Mouse (Mus musculus): ENCODE data around the gene Jmjd1c. TPM values are rescaled to one million over a fixed set of nuclear protein-coding genes. Genes with fewer than 3 reads are reported as not detected.

Gene Jmjd1c
- polyA plus RNA-seq, 1 experiment from 2014 or later, result 46.9 TPM

GRCm38 (mm10) chr10:67131709-67132108 is 35.8 kb downstream of the Jmjd1c start:
- no peaks in the 10 kb centered on the region for H3K36me3 ChIP-seq (replicated peaks; ENCODE audit: control insufficient read depth, insufficient read depth, low read depth, low read length)
- H3K4me1 ChIP-seq (ENCODE audit: control insufficient read depth, insufficient read depth, low read length), result no peaks in the 10 kb centered on the region
- WGBS, result 63% methylated on average over 1 of the region's 1 CpGs
- no peak overlapping the region for H3K4me2 ChIP-seq (ENCODE audit: low read depth, low read length)
- H3K9ac ChIP-seq (replicated peaks; ENCODE audit: low read length), result no peak overlapping the region
- ATAC-seq (replicated peaks; ENCODE audit: insufficient number of reproducible peaks, low FRiP score, low TSS enrichment, low read depth) (no peak), DNase-seq (ENCODE audit: low spot score) (no peak)
- no peak overlapping the region for H3K27ac ChIP-seq (replicated peaks; ENCODE audit: low read depth, low read length)
- no peaks in the 10 kb centered on the region for H3K27me3 ChIP-seq (ENCODE audit: control insufficient read depth, insufficient read depth, low read length)
- H3K9me3 ChIP-seq (replicated peaks; ENCODE audit: control insufficient read depth, low read length), result no peaks in the 10 kb centered on the region
- no peak overlapping the region for H3K4me3 ChIP-seq (ENCODE audit: low read depth, low read length)

DNA sequence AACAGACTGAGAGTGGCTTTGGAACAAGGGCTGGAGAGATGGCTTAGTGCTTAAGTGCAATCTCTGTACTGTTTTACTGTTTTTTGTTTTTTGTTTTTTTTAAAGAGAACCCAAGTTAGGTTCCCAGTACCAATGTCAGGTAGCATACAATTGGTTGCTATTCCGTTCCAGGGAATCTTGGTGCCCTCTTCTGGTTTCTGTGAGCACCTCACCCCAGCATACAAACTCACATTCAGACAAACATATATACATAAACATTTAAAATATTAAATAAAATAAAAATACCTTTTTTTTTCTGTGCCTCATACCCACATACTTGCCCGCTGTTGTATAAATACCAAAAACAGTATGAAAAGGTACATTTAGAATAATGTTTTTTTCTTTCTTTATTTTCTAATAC is 38.4 kb downstream of the Jmjd1c start:
- DNase-seq (ENCODE audit: low spot score) (no peak), ATAC-seq (replicated peaks; ENCODE audit: insufficient number of reproducible peaks, low FRiP score, low TSS enrichment, low read depth) (no peak)
- Histone ChIP-seq H3K27ac (replicated peaks; ENCODE audit: low read depth, low read length) (no peak overlapping the region), H3K9ac (replicated peaks; ENCODE audit: low read length) (no peak overlapping the region), H3K4me2 (ENCODE audit: low read depth, low read length) (no peak overlapping the region), H3K4me1 (ENCODE audit: control insufficient read depth, insufficient read depth, low read length) (no peaks in the 10 kb centered on the region), H3K27me3 (ENCODE audit: control insufficient read depth, insufficient read depth, low read length) (no peaks in the 10 kb centered on the region), H3K4me3 (ENCODE audit: low read depth, low read length) (no peak overlapping the region), H3K9me3 (replicated peaks; ENCODE audit: control insufficient read depth, low read length) (no peaks in the 10 kb centered on the region), H3K36me3 (replicated peaks; ENCODE audit: control insufficient read depth, insufficient read depth, low read depth, low read length) (no peaks in the 10 kb centered on the region)
- WGBS, result 89% methylated on average over 2 of the region's 2 CpGs

GRCm38 (mm10) chr10:67137437-67137836 is 41.5 kb downstream of the Jmjd1c start:
- Histone ChIP-seq H3K4me2 (ENCODE audit: low read depth, low read length) (no peak overlapping the region), H3K9me3 (replicated peaks; ENCODE audit: control insufficient read depth, low read length) (no peaks in the 10 kb centered on the region), H3K4me3 (ENCODE audit: low read depth, low read length) (no peak overlapping the region), H3K4me1 (ENCODE audit: control insufficient read depth, insufficient read depth, low read length) (no peaks in the 10 kb centered on the region), H3K27ac (replicated peaks; ENCODE audit: low read depth, low read length) (no peak overlapping the region), H3K27me3 (ENCODE audit: control insufficient read depth, insufficient read depth, low read length) (no peaks in the 10 kb centered on the region), H3K9ac (replicated peaks; ENCODE audit: low read length) (no peak overlapping the region), H3K36me3 (replicated peaks; ENCODE audit: control insufficient read depth, insufficient read depth, low read depth, low read length) (no peaks in the 10 kb centered on the region)
- WGBS, result 90% methylated on average over 2 of the region's 2 CpGs
- ATAC-seq (replicated peaks; ENCODE audit: insufficient number of reproducible peaks, low FRiP score, low TSS enrichment, low read depth) (no peak), DNase-seq (ENCODE audit: low spot score) (no peak)

DNA sequence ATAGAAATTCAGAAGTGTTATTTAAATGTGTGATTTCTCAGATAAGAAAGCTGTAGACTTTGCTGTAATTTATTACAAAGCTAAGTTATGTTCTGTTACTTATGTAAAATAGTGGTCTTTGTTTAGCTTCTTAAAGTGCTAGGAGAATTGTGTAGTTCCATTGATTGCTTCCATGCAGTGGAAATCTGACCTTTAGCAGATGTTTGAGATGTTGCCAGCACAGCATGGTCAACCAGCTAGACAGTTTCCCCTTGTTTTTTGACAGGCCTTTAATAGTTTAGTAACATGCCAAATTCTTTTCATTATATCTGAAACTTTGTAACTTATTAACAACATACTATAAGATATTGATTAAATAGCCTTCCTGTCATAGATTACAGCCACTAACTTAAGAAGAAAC is 47.7 kb downstream of the Jmjd1c start:
- Histone ChIP-seq H3K9ac (replicated peaks; ENCODE audit: low read length) (no peak overlapping the region), H3K27me3 (ENCODE audit: control insufficient read depth, insufficient read depth, low read length) (no peaks in the 10 kb centered on the region), H3K4me2 (ENCODE audit: low read depth, low read length) (no peak overlapping the region), H3K4me3 (ENCODE audit: low read depth, low read length) (no peak overlapping the region), H3K36me3 (replicated peaks; ENCODE audit: control insufficient read depth, insufficient read depth, low read depth, low read length) (no peaks in the 10 kb centered on the region), H3K9me3 (replicated peaks; ENCODE audit: control insufficient read depth, low read length) (no peaks in the 10 kb centered on the region), H3K27ac (replicated peaks; ENCODE audit: low read depth, low read length) (no peak overlapping the region), H3K4me1 (ENCODE audit: control insufficient read depth, insufficient read depth, low read length) (no peaks in the 10 kb centered on the region)
- DNase-seq (ENCODE audit: low spot score) (peak; percentile 69), ATAC-seq (replicated peaks; ENCODE audit: insufficient number of reproducible peaks, low FRiP score, low TSS enrichment, low read depth) (no peak)

- H3K27me3 ChIP-seq (ENCODE audit: control insufficient read depth, insufficient read depth, low read length), result no peaks in the 10 kb centered on the region
- no peaks in the 10 kb centered on the region for H3K9me3 ChIP-seq (replicated peaks; ENCODE audit: control insufficient read depth, low read length)
- 41% methylated on average over 2 of the region's 2 CpGs for WGBS
- ATAC-seq (replicated peaks; ENCODE audit: insufficient number of reproducible peaks, low FRiP score, low TSS enrichment, low read depth) (no peak), DNase-seq (ENCODE audit: low spot score) (peak; percentile 28)
- H3K4me2 ChIP-seq (ENCODE audit: low read depth, low read length), result no peak overlapping the region
- no peaks in the 10 kb centered on the region for H3K4me1 ChIP-seq (ENCODE audit: control insufficient read depth, insufficient read depth, low read length)
- no peak overlapping the region for H3K4me3 ChIP-seq (ENCODE audit: low read depth, low read length)
- H3K27ac ChIP-seq (replicated peaks; ENCODE audit: low read depth, low read length), result no peak overlapping the region
- no peak overlapping the region for H3K9ac ChIP-seq (replicated peaks; ENCODE audit: low read length)
- no peaks in the 10 kb centered on the region for H3K36me3 ChIP-seq (replicated peaks; ENCODE audit: control insufficient read depth, insufficient read depth, low read depth, low read length)
Measured at GRCm38 (mm10) chr10:67144269-67144668, 48.3 kb downstream of the Jmjd1c start.

DNA sequence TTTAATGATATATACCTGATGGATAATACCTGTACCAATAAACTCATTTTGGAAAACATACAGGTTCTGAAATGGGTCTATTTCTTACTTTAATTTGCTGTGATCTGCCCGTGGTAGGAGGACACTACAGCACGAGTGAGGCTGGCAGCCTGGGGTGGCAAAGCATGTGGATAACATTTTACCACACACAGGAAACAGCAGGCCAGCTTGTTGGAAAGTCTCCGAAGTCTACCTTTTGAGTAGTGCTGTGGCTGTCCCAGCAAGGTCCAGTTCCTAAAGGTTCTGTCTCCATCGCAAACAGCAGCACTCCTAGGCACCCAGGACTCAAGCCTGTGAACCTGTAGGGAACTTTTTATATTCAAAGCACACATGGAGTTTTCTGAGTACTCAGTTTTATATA is 49.7 kb downstream of the Jmjd1c start:
- H3K4me2 ChIP-seq (ENCODE audit: low read depth, low read length), result no peak overlapping the region
- H3K36me3 ChIP-seq (replicated peaks; ENCODE audit: control insufficient read depth, insufficient read depth, low read depth, low read length), result no peaks in the 10 kb centered on the region
- H3K9me3 ChIP-seq (replicated peaks; ENCODE audit: control insufficient read depth, low read length), result no peaks in the 10 kb centered on the region
- no peaks in the 10 kb centered on the region for H3K4me1 ChIP-seq (ENCODE audit: control insufficient read depth, insufficient read depth, low read length)
- ATAC-seq (replicated peaks; ENCODE audit: insufficient number of reproducible peaks, low FRiP score, low TSS enrichment, low read depth) (no peak), DNase-seq (ENCODE audit: low spot score) (no peak)
- 83% methylated on average over 4 of the region's 4 CpGs for WGBS
- no peak overlapping the region for H3K27ac ChIP-seq (replicated peaks; ENCODE audit: low read depth, low read length)
- H3K9ac ChIP-seq (replicated peaks; ENCODE audit: low read length), result no peak overlapping the region
- no peaks in the 10 kb centered on the region for H3K27me3 ChIP-seq (ENCODE audit: control insufficient read depth, insufficient read depth, low read length)
- H3K4me3 ChIP-seq (ENCODE audit: low read depth, low read length), result no peak overlapping the region

DNA sequence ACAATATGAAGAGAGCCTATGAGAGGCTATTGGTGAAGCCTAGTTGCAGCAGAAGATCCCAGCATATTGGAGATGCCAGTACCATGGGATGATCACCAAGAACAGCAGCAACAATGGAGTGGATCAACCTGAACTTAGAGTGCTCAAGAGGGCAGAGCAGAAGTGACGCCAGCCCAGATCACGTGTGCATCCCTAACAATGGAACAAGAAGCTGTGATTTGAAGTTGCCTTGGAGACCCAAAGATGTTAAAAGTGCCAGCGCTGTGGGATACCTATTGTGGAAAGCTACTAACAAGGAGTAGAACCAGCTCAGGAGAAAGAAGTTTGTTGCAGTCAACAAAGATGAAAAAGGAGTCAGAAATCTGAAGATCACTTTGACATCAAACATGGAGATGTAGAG is 55.8 kb downstream of the Jmjd1c start:
- Histone ChIP-seq H3K4me3 (ENCODE audit: low read depth, low read length) (no peak overlapping the region), H3K36me3 (replicated peaks; ENCODE audit: control insufficient read depth, insufficient read depth, low read depth, low read length) (no peaks in the 10 kb centered on the region), H3K9ac (replicated peaks; ENCODE audit: low read length) (no peak overlapping the region), H3K4me2 (ENCODE audit: low read depth, low read length) (no peak overlapping the region), H3K9me3 (replicated peaks; ENCODE audit: control insufficient read depth, low read length) (no peaks in the 10 kb centered on the region), H3K4me1 (ENCODE audit: control insufficient read depth, insufficient read depth, low read length) (no peaks in the 10 kb centered on the region), H3K27me3 (ENCODE audit: control insufficient read depth, insufficient read depth, low read length) (no peaks in the 10 kb centered on the region), H3K27ac (replicated peaks; ENCODE audit: low read depth, low read length) (no peak overlapping the region)
- no peak for DNase-seq (ENCODE audit: low spot score)
- no peak for ATAC-seq (replicated peaks; ENCODE audit: insufficient number of reproducible peaks, low FRiP score, low TSS enrichment, low read depth)
- WGBS, result 90% methylated on average over 3 of the region's 3 CpGs

GRCm38 (mm10) chr10:67154647-67155046 is 58.7 kb downstream of the Jmjd1c start:
- Histone ChIP-seq H3K4me2 (ENCODE audit: low read depth, low read length) (no peak overlapping the region), H3K27me3 (ENCODE audit: control insufficient read depth, insufficient read depth, low read length) (no peaks in the 10 kb centered on the region), H3K4me1 (ENCODE audit: control insufficient read depth, insufficient read depth, low read length) (no peaks in the 10 kb centered on the region), H3K27ac (replicated peaks; ENCODE audit: low read depth, low read length) (no peak overlapping the region), H3K36me3 (replicated peaks; ENCODE audit: control insufficient read depth, insufficient read depth, low read depth, low read length) (no peaks in the 10 kb centered on the region), H3K4me3 (ENCODE audit: low read depth, low read length) (no peak overlapping the region), H3K9me3 (replicated peaks; ENCODE audit: control insufficient read depth, low read length) (no peaks in the 10 kb centered on the region), H3K9ac (replicated peaks; ENCODE audit: low read length) (no peak overlapping the region)
- DNase-seq (ENCODE audit: low spot score), result no peak
- WGBS, result 95% methylated on average over 3 of the region's 3 CpGs
- ATAC-seq (replicated peaks; ENCODE audit: insufficient number of reproducible peaks, low FRiP score, low TSS enrichment, low read depth), result no peak

DNA sequence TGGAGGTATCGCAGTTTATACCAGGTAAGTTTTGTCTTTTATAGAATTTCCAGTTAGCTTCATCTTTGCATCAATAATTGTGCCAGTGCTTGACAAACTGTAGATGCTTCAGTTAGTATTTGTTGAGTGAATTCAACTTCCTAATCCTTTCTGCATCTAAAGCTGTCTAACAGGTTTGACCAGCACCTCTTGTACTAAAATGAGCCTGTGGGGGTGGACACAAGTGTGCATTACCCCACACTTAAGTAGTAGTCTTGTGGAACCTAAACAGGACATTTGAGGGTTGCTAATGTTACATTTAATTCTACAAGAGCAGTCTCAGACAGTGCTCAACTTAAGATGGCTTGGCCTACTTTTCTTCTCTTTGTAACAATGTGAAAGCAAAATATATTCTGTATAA is 78.1 kb downstream of the Jmjd1c start:
- Histone ChIP-seq H3K4me2 (ENCODE audit: low read depth, low read length) (no peak overlapping the region), H3K4me3 (ENCODE audit: low read depth, low read length) (no peak overlapping the region), H3K27ac (replicated peaks; ENCODE audit: low read depth, low read length) (no peak overlapping the region), H3K4me1 (ENCODE audit: control insufficient read depth, insufficient read depth, low read length) (no peaks in the 10 kb centered on the region), H3K9me3 (replicated peaks; ENCODE audit: control insufficient read depth, low read length) (no peaks in the 10 kb centered on the region), H3K27me3 (ENCODE audit: control insufficient read depth, insufficient read depth, low read length) (no peaks in the 10 kb centered on the region), H3K36me3 (replicated peaks; ENCODE audit: control insufficient read depth, insufficient read depth, low read depth, low read length) (no peaks in the 10 kb centered on the region), H3K9ac (replicated peaks; ENCODE audit: low read length) (no peak overlapping the region)
- DNase-seq (ENCODE audit: low spot score) (no peak), ATAC-seq (replicated peaks; ENCODE audit: insufficient number of reproducible peaks, low FRiP score, low TSS enrichment, low read depth) (no peak)
- 94% methylated on average over 1 of the region's 1 CpGs for WGBS

Measured in embryonic facial prominence, embryonic 11.5 days (tissue).